Mouse (Mus musculus) megakaryocyte progenitor cell, adult 5-6 weeks (primary cell): ENCODE data around the gene Scand1. TPM values are rescaled to one million over a fixed set of nuclear protein-coding genes. Genes with fewer than 3 reads are reported as not detected.

ENCODE experiments used
- ATAC-seq: replicated peaks from 2 replicates; pipeline ENCODE4 v1.8.0; 2016; ENCODE audit warnings: mild to moderate bottlenecking, moderate TSS enrichment, inconsistent platforms; ENCODE audit not compliant: poor library complexity
- total RNA-seq, 2 experiments: library from RNA; stranded (forward) in 1 of 2; stranded (reverse) in 1 of 2; fragments of 157-497, 149-512 nt in 1 of 2; fragments of 200-1000 nt in 1 of 2; gene quantifications; 2 replicates each; pipeline versions ENCODE4 v1.2.3 to v1.2.4; 2015 to 2017

The Scand1 gene
- total RNA-seq (2015) (1.8 and 4.2 TPM in 2 replicates), total RNA-seq (2017) (5.6 and 17.2 TPM in 2 replicates)

- peak; percentile 89 for ATAC-seq
Measured at GRCm38 (mm10) chr2:156312297-156312897, at the start of gene Scand1, which contains the start of gene Cnbd2. Scand1 (minus strand) TSS chr2:156312704. Cnbd2 (plus strand) TSS chr2:156312299.

GRCm38 (mm10) chr2:156356031-156356430 lies 43.5 kb upstream of the Scand1 start:
- no peak for ATAC-seq

- ATAC-seq, result no peak
Measured at GRCm38 (mm10) chr2:156353265-156353692, 40.8 kb upstream of the Scand1 start.

- peak; percentile 50; the same call in 1 of the 2 replicates for ATAC-seq
Measured at GRCm38 (mm10) chr2:156352413-156353165, 40.1 kb upstream of the Scand1 start.

GRCm38 (mm10) chr2:156351243-156351642 lies 38.7 kb upstream of the Scand1 start:
- no peak for ATAC-seq

GRCm38 (mm10) chr2:156349286-156349848 lies 36.9 kb upstream of the Scand1 start:
- ATAC-seq, result no peak

GRCm38 (mm10) chr2:156348812-156349211 lies 36.3 kb upstream of the Scand1 start:
- no peak for ATAC-seq

- peak; percentile 46; the same call in 1 of the 2 replicates for ATAC-seq
Measured at GRCm38 (mm10) chr2:156344775-156345532, 32.5 kb upstream of the Scand1 start.

- peak; percentile 57 for ATAC-seq
Measured at GRCm38 (mm10) chr2:156340078-156340477, 27.6 kb upstream of the Scand1 start.

- no peak for ATAC-seq
Measured at GRCm38 (mm10) chr2:156331446-156331965, 19.0 kb upstream of the Scand1 start.

- peak; percentile 75 for ATAC-seq
Measured at GRCm38 (mm10) chr2:156330681-156331080, 18.2 kb upstream of the Scand1 start.

- peak; percentile 40 for ATAC-seq
Measured at GRCm38 (mm10) chr2:156324681-156325080, 12.2 kb upstream of the Scand1 start.

GRCm38 (mm10) chr2:156324116-156324588 lies 11.6 kb upstream of the Scand1 start:
- ATAC-seq, result peak; percentile 93

GRCm38 (mm10) chr2:156321538-156321937 lies 9.0 kb upstream of the Scand1 start:
- ATAC-seq, result no peak

- ATAC-seq, result no peak
Measured at GRCm38 (mm10) chr2:156318491-156318890, 6.0 kb upstream of the Scand1 start.

- ATAC-seq, result no peak
Measured at GRCm38 (mm10) chr2:156314811-156315210, 2.3 kb upstream of the Scand1 start.

- no peak for ATAC-seq
Measured at GRCm38 (mm10) chr2:156313153-156313552, 649 bp upstream of the Scand1 start.

GRCm38 (mm10) chr2:156311841-156312291 lies 638 bp downstream of the Scand1 start:
- peak; percentile 49 for ATAC-seq

GRCm38 (mm10) chr2:156311441-156311840 lies 1.1 kb downstream of the Scand1 start:
- no peak for ATAC-seq

GRCm38 (mm10) chr2:156310945-156311344 lies 1.6 kb downstream of the Scand1 start:
- no peak for ATAC-seq

GRCm38 (mm10) chr2:156310455-156310854 lies 2.0 kb downstream of the Scand1 start:
- ATAC-seq, result no peak
